Mouse (Mus musculus) hindbrain, embryonic 15.5 days (tissue): ENCODE data around the gene Gpr68. TPM values are rescaled to one million over a fixed set of nuclear protein-coding genes. Genes with fewer than 3 reads are reported as not detected.

Source experiments
- ATAC-seq: fragments of 200-750 bp; cut with Nextera tagmentation; 2 replicates; pipeline ENCODE4 v1.8.0; 2017; ENCODE audit warnings: low read depth, moderate number of reproducible peaks, moderate TSS enrichment; ENCODE audit not compliant: low FRiP score
- H3K27ac ChIP-seq: fragments of 300-500 bp; sonication (generic); replicated peaks from 2 replicates; pipeline ENCODE4 v1.5.1; 2015; ENCODE audit warnings: mild to moderate bottlenecking, inconsistent platforms
- H3K27me3 ChIP-seq: fragments of 300-500 bp; sonication (generic); 2 replicates; pipeline ENCODE4 v1.6.1; 2015; ENCODE audit warnings: control low read depth, inconsistent platforms
- H3K36me3 ChIP-seq: fragments of 300-500 bp; sonication (generic); 2 replicates; pipeline ENCODE4 v1.6.1; 2015; ENCODE audit warnings: control low read depth, inconsistent platforms
- H3K4me1 ChIP-seq: fragments of 300-500 bp; sonication (generic); replicated peaks from 2 replicates; pipeline ENCODE4 v1.6.1; 2015; ENCODE audit warnings: control low read depth, inconsistent platforms
- H3K4me2 ChIP-seq: fragments of 300-500 bp; sonication (generic); 2 replicates; pipeline ENCODE4 v1.6.1; 2015; ENCODE audit warnings: moderate library complexity, mild to moderate bottlenecking, inconsistent platforms
- H3K4me3 ChIP-seq: fragments of 300-500 bp; sonication (generic); 2 replicates; pipeline ENCODE4 v1.5.1; 2015; ENCODE audit warnings: mild to moderate bottlenecking, inconsistent platforms
- H3K9ac ChIP-seq: fragments of 300-500 bp; sonication (generic); 2 replicates; pipeline ENCODE4 v1.6.1; 2015; ENCODE audit warnings: inconsistent platforms
- H3K9me3 ChIP-seq: fragments of 300-500 bp; sonication (generic); 2 replicates; pipeline ENCODE4 v1.6.1; 2016; ENCODE audit warnings: control low read depth, inconsistent platforms
- WGBS: fragments of 180-500 bp; shearing (Covaris S2); methylation state at CpG from one replicate; pipeline ENCODE4 v1.1.7; 2015; 5-methylcytosine and 5-hydroxymethylcytosine counted together
- polyA plus RNA-seq: library from polyadenylated mRNA; unstranded; fragments of >200 nt; fragmentation: Nextera tagmentation; extraction: Ambion mirVana; gene quantifications from 2 replicates; pipeline ENCODE4 v1.2.1, GENCODE M21; 2015

Gene Gpr68
- polyA plus RNA-seq, 1 experiment from 2014 or later = 6.1 TPM

DNA sequence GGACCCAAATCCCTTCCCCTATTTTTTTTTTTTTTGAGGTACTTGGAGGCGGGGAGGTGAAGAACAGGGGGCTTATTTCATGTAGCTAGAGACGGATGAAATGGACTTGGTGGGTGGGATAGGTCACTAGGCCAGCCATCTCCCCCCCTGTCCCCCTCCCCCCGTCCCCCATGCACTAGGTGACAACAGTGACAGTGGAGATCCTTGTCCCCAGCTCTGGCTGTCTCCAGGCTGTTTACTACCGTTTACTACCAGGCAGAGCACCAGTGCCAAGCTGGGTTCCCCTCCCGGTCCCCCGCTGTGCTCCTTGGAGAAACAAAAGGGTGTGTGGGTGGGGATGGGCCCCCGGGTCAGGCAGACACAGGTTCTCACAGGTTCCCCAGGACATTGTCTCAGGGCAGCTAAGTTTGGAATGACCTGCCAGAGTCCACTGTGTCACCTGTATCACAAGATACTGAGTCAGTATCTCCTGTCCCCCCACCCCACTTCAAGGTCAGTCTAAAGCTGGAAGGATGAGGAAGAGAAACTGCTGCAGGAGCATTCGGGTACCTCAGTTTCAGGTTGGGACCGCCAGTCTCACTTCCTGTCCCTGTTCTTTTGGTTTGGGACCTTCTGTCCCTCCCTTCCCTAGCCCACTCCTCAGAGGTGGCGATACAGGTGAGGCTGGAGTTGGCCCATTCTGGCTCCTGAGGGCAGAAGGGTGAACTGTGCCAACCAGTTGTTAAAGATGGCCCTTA is 468 bp upstream of the Gpr68 start:
- Histone ChIP-seq H3K27me3 (peaks cover 9% of the 10 kb centered on the region; the same call in 1 of the 2 replicates), H3K9ac (peak overlapping the region; percentile 57), H3K4me2 (peak overlapping the region; percentile 97), H3K36me3 (no peaks in the 10 kb centered on the region), H3K4me1 (peaks cover 12% of the 10 kb centered on the region), H3K4me3 (peak overlapping the region; percentile 53), H3K27ac (no peak overlapping the region), H3K9me3 (no peaks in the 10 kb centered on the region)
- ATAC-seq = peak; percentile 33; the same call in 1 of the 2 replicates
- WGBS = 23% methylated on average over 10 of the region's 10 CpGs

- Histone ChIP-seq H3K4me2 (no peak overlapping the region), H3K27ac (no peak overlapping the region), H3K27me3 (peaks cover 9% of the 10 kb centered on the region)
These were observed 1.1 kb downstream of the Gpr68 start for GRCm38 (mm10) chr12:100906861-100907260.

DNA sequence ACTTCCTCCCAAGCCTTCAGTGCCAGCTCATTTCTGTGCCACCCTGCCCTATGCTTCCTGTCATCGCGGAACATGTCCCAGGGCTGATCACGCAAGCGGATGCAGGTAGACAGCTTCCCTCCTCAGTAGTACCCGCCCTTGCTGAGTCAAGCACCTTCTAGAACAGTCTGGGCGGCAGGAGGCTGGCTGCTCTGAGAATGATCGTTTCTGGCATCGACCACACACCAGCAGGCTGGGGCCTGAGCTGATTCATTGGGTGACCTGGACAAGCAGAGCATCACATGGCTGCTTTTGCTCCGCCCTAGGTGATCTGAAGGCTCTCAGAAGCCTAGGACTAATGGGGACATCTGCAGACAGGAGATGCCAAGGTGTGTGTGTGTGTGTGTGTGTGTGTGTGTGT is 4.2 kb downstream of the Gpr68 start:
- no peak for ATAC-seq
- H3K9ac ChIP-seq = no peak overlapping the region
- no peak overlapping the region for H3K4me2 ChIP-seq
- peaks cover 21% of the 10 kb centered on the region for H3K4me1 ChIP-seq
- no peak overlapping the region for H3K27ac ChIP-seq
- peaks cover 19% of the 10 kb centered on the region for H3K27me3 ChIP-seq
- no peak overlapping the region for H3K4me3 ChIP-seq
- no peaks in the 10 kb centered on the region for H3K9me3 ChIP-seq
- WGBS = 89% methylated on average over 9 of the region's 9 CpGs
- no peaks in the 10 kb centered on the region for H3K36me3 ChIP-seq

More at GRCm38 (mm10) chr12:100906861-100907260, 1.1 kb downstream of the Gpr68 start:
- Histone ChIP-seq H3K9me3 (no peaks in the 10 kb centered on the region), H3K9ac (no peak overlapping the region), H3K4me1 (peaks cover 12% of the 10 kb centered on the region), H3K4me3 (no peak overlapping the region), H3K36me3 (no peaks in the 10 kb centered on the region)
- ATAC-seq = no peak
- 86% methylated on average over 5 of the region's 5 CpGs for WGBS

DNA sequence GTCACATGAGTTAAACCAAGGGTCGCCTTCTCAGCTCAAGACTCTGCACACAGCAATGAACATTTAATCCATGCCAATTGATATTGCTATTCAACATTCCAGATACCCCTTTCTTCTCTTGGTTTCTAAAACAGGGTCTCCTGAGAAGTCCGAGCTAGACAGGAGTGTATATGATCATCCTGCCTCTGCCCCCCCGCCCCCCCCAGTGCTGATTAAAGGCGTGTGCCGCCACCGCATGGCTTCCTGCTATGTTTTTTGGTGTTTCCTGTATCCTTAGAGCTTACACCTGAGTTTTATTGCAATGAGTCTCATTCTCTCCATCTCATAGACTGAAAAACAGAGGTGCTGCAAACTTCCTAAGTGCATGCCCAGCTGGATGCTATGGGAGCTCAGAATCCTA is 6.6 kb downstream of the Gpr68 start:
- Histone ChIP-seq H3K27ac (no peak overlapping the region), H3K9me3 (no peaks in the 10 kb centered on the region), H3K4me1 (peaks cover 23% of the 10 kb centered on the region), H3K36me3 (no peaks in the 10 kb centered on the region), H3K4me2 (no peak overlapping the region), H3K4me3 (no peak overlapping the region), H3K27me3 (peaks cover 29% of the 10 kb centered on the region), H3K9ac (no peak overlapping the region)
- 84% methylated on average over 6 of the region's 6 CpGs for WGBS
- ATAC-seq = no peak

DNA sequence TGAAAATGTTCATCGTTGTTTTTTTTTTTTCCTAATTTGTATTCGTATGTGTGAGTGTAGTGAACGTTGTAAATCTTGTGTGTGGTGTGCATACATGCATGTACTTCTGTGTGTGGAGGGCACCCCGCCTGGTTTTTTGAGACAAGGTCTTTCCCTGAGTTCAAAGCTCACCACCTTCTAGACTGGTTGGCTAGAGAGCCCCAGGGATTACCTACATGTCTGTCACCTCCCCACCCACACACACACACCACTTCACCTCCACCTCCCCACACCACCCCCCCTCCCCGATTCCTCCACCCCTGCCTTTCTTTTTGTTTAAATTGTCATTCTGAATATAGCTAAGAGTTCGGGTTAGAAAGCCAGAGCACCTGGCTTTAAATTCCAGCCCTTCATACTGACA is 7.1 kb downstream of the Gpr68 start:
- Histone ChIP-seq H3K27ac (no peak overlapping the region), H3K27me3 (peaks cover 27% of the 10 kb centered on the region), H3K9ac (no peak overlapping the region), H3K4me3 (no peak overlapping the region), H3K4me2 (no peak overlapping the region), H3K36me3 (no peaks in the 10 kb centered on the region), H3K4me1 (peaks cover 28% of the 10 kb centered on the region), H3K9me3 (no peaks in the 10 kb centered on the region)
- WGBS = 75% methylated on average over 6 of the region's 6 CpGs
- ATAC-seq = no peak

- WGBS = 2% methylated on average over 30 of the region's 30 CpGs
- Histone ChIP-seq H3K27ac (peak overlapping the region; percentile 27; the same call in 1 of the 2 replicates), H3K4me2 (peak overlapping the region; percentile 86), H3K4me1 (peaks cover 34% of the 10 kb centered on the region), H3K9me3 (no peaks in the 10 kb centered on the region), H3K27me3 (peaks cover 27% of the 10 kb centered on the region), H3K9ac (peak overlapping the region; percentile 60), H3K4me3 (peak overlapping the region; percentile 45), H3K36me3 (no peaks in the 10 kb centered on the region)
- peak; percentile 77 for ATAC-seq
These were observed 8.8 kb downstream of the Gpr68 start for GRCm38 (mm10) chr12:100899111-100899640.

- WGBS = 15% methylated on average over 12 of the region's 12 CpGs
These were observed 10.0 kb downstream of the Gpr68 start for GRCm38 (mm10) chr12:100897736-100898650.

DNA sequence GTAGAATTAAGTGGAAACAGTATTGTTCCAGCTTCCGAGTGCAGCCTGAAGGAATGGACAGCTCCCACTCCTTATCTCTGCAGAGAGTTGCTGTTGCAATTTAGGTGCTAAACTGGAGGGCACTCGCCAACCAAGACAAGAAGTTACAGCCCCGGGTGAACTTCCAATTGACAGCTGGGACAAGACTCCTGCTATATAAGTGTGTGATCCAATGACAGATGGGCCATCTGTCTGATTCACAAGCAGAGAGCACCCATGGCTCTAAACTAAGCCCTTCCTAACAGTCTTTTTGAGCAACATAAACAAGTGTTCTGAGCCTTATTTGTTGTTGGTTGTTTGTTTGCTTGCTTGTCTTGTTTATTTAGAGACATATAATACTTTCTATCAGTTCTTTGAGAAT is 11.3 kb downstream of the Gpr68 start:
- Histone ChIP-seq H3K27me3 (peaks cover 25% of the 10 kb centered on the region), H3K4me2 (no peak overlapping the region), H3K4me1 (peaks cover 34% of the 10 kb centered on the region), H3K27ac (no peak overlapping the region), H3K9me3 (no peaks in the 10 kb centered on the region), H3K4me3 (no peak overlapping the region), H3K36me3 (no peaks in the 10 kb centered on the region), H3K9ac (no peak overlapping the region)
- 60% methylated on average over 3 of the region's 3 CpGs for WGBS
- ATAC-seq = no peak

More at GRCm38 (mm10) chr12:100897736-100898650, 10.0 kb downstream of the Gpr68 start:
- Histone ChIP-seq H3K27ac (no peak overlapping the region), H3K9ac (no peak overlapping the region), H3K4me1 (peaks cover 34% of the 10 kb centered on the region), H3K4me3 (peak overlapping the region; percentile 45), H3K27me3 (peaks cover 27% of the 10 kb centered on the region), H3K9me3 (no peaks in the 10 kb centered on the region), H3K36me3 (no peaks in the 10 kb centered on the region), H3K4me2 (peak overlapping the region; percentile 86)
- ATAC-seq = no peak

- ATAC-seq = 0 out of 2 replicates have a peak, but pooled peaks have one; percentile 24
- Histone ChIP-seq H3K4me1 (peaks cover 34% of the 10 kb centered on the region), H3K4me2 (no peak overlapping the region), H3K9ac (no peak overlapping the region), H3K4me3 (no peak overlapping the region), H3K9me3 (no peaks in the 10 kb centered on the region), H3K36me3 (no peaks in the 10 kb centered on the region), H3K27ac (no peak overlapping the region), H3K27me3 (peaks cover 24% of the 10 kb centered on the region)
- 2% methylated on average over 2 of the region's 2 CpGs for WGBS
These were observed 12.5 kb downstream of the Gpr68 start for GRCm38 (mm10) chr12:100895504-100895903.

- H3K9me3 ChIP-seq = no peaks in the 10 kb centered on the region
- WGBS = 94% methylated on average over 3 of the region's 3 CpGs
- H3K4me2 ChIP-seq = no peak overlapping the region
- no peak overlapping the region for H3K4me3 ChIP-seq
- no peak for ATAC-seq
- H3K36me3 ChIP-seq = no peaks in the 10 kb centered on the region
- no peaks in the 10 kb centered on the region for H3K27me3 ChIP-seq
- no peak overlapping the region for H3K9ac ChIP-seq
- peaks cover 14% of the 10 kb centered on the region for H3K4me1 ChIP-seq
- H3K27ac ChIP-seq = no peak overlapping the region
These were observed 17.4 kb downstream of the Gpr68 start for GRCm38 (mm10) chr12:100890548-100890947.

- peaks cover 11% of the 10 kb centered on the region; the same call in 1 of the 2 replicates for H3K4me1 ChIP-seq
- no peak overlapping the region for H3K27ac ChIP-seq
- peak overlapping the region; percentile 32; the same call in 1 of the 2 replicates for H3K4me2 ChIP-seq
- no peaks in the 10 kb centered on the region for H3K27me3 ChIP-seq
- no peaks in the 10 kb centered on the region for H3K9me3 ChIP-seq
- H3K4me3 ChIP-seq = no peak overlapping the region
- WGBS = 29% methylated on average over 12 of the region's 12 CpGs
- ATAC-seq = no peak; the same call in 1 of the 2 replicates
- no peak overlapping the region for H3K9ac ChIP-seq
- H3K36me3 ChIP-seq = no peaks in the 10 kb centered on the region
These were observed 20.2 kb downstream of the Gpr68 start for GRCm38 (mm10) chr12:100887801-100888258.
